Mouse (Mus musculus): ENCODE data around the gene Ntm.

DNA sequence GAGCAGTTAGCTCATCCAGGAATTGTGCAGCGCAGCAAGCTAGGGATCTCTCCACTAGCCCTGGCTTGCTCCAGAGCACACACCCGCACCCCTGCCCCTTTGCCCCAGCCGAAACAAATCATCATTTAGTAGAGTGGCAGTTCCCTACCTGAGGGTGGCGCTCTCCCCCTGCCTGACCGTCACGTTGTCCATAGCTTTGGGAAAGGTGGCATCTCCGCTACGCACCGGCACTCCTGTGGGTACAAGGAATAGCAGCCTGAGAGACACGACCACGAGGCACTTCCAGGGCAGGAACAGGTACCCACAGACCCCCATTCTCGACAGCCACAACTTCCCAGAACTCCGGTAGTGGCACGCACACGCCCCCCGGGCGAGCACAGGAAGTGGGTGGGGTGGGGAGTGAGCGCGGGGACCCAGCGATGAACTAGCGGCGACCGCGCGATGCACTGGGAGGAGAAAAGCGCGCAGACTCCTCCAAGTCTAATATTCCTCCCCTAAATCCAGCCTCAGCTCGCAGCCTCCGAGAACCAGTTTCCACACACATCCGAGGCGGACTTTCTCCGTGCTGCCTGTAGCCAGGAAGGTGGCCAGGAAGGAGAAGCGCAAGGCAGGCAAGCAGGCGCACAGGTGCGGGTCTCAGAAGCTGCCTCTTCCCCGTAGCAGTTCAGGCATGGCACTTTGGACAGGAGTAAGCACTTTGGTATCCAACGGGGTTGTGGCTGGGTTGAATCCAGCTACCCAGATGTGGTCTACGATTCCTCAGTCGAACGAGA lies 551.3 kb downstream of the Ntm start:
- TF ChIP-seq CTCF (IDR thresholded peaks at IDR 0.05) (peak; percentile 52), POLR2A (IDR thresholded peaks at IDR 0.05; ENCODE audit: insufficient read depth, low read depth, low read length) (no peak), EP300 (IDR thresholded peaks at IDR 0.05; ENCODE audit: insufficient read depth, low read depth, low read length) (no peak)

Measured in heart, adult 2 months (tissue).